Mouse (Mus musculus): ENCODE measurements around the gene Crat. TPM values are rescaled to one million over a fixed set of nuclear protein-coding genes. Genes with fewer than 3 reads are reported as not detected.

Crat gene
- polyA plus RNA-seq, 1 experiment: 55.0 TPM

DNA sequence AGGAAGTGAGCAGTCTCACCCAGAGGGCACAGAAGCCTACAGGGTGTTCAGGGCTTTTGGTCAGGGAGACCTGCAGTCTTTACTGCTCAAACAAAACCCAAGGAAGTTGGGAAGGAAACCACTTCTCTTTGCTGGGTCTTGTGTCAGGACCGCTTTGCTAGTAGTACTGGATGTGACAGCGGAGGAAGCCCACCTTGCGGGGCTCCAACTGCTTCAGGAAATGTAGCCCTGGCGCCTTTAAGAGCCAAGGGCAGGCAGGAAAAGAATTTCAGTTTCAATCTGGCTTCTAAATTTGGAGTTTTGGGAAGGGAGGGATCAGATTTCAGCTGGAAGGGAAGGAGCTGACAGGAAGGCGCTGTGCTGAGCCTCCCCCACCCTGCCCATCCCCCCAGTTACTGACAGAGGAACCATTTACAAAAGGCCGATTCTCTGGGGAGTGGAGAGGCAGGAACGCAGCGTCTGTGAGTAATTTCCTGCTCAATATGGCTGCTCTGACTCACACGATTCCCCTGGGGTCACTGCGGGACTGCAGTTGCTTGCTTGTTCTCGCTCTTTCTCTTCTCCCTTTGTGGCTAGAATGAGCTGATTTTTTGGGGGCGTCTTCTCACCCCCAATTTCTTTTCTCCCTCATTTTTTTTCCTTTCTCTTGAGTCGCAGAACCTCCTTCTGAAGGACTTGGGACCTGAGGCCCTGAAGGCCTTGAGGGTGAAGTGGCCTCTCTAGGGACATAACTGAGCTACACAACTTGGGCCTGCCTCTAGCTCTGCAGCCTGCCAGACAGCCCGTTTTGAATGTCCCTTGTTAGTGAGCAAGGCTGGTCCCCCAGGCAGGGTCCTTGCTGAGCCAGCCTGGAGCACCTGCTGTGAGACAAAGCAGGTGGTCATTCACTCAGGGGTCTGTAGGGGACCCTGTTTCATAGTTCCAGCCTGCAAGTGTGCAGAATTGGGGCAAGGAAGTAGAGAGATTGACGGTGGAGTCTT lies 26.2 kb upstream of the Crat start:
- H3K9me3 ChIP-seq: no peaks in the 10 kb centered on the region
- no peaks in the 10 kb centered on the region for H3K27me3 ChIP-seq (replicated peaks)
- H3K36me3 ChIP-seq (replicated peaks; ENCODE audit: low read length): peaks cover 90% of the 10 kb centered on the region
- H3K4me1 ChIP-seq: peaks cover 54% of the 10 kb centered on the region
- TF ChIP-seq FLI1 (IDR thresholded peaks at IDR 0.05; ENCODE audit: low read length) (no peak), GATA1 (IDR thresholded peaks at IDR 0.05; ENCODE audit: borderline replicate concordance, low read length) (no peak)
- H3K4me3 ChIP-seq (replicated peaks): peak overlapping the region; percentile 83

DNA sequence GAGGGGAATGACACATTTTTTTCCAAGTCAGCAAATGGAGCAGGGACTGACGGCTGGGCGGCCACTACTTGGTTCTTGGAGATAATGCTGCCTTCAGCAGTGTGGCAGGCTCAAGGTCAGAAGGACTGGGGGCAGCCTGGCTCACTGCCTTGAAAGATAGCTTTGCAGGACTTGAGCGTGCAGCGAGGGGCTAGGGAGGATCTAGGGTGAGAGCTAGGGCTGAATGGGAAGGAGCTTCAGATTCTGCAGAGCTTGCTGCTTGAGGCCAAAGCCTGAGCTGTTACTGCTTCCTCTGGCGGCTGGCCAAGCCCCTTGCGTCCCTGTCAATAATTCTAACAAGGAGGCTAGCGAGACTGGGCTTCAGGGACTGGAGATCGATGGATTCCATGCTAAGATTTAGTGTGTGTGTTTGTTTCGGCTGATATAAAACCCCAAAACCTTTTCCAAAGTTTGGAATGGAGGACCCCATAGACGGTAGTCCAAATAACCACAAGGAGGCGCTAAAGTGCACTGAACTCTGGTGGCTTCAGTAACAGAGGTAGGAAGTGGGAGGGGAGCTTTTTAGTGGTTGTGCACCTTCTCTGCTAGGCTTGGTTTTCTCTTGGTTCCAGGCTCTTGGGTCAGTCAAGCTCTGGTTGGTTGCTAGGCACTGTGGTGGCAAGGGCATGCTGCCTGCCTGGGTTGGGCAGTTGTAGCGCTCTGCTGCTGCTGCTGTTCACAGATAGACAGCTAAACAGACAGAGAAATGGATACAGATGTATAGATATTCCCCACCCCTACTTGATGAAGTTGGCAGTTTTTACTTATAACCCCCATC lies 25.3 kb upstream of the Crat start:
- H3K4me1 ChIP-seq: peaks cover 60% of the 10 kb centered on the region
- TF ChIP-seq FLI1 (IDR thresholded peaks at IDR 0.05; ENCODE audit: low read length) (no peak), GATA1 (IDR thresholded peaks at IDR 0.05; ENCODE audit: borderline replicate concordance, low read length) (no peak)
- H3K9me3 ChIP-seq: no peaks in the 10 kb centered on the region
- peak overlapping the region; percentile 83 for H3K4me3 ChIP-seq (replicated peaks)
- peaks cover 89% of the 10 kb centered on the region for H3K36me3 ChIP-seq (replicated peaks; ENCODE audit: low read length)
- no peaks in the 10 kb centered on the region for H3K27me3 ChIP-seq (replicated peaks)

- no peak for TF ChIP-seq FLI1 (IDR thresholded peaks at IDR 0.05; ENCODE audit: low read length)
- no peak for TF ChIP-seq GATA1 (IDR thresholded peaks at IDR 0.05; ENCODE audit: borderline replicate concordance, low read length)
- Histone ChIP-seq H3K4me3 (replicated peaks) (no peak overlapping the region), H3K9me3 (no peaks in the 10 kb centered on the region), H3K27me3 (replicated peaks) (no peaks in the 10 kb centered on the region), H3K36me3 (replicated peaks; ENCODE audit: low read length) (peaks cover 89% of the 10 kb centered on the region), H3K4me1 (peaks cover 62% of the 10 kb centered on the region)
Observed at GRCm38 (mm10) chr2:30440211-30440700, 24.6 kb upstream of the Crat start.

- Histone ChIP-seq H3K9me3 (no peaks in the 10 kb centered on the region), H3K27me3 (replicated peaks) (no peaks in the 10 kb centered on the region), H3K4me1 (peaks cover 62% of the 10 kb centered on the region), H3K36me3 (replicated peaks; ENCODE audit: low read length) (peaks cover 89% of the 10 kb centered on the region), H3K4me3 (replicated peaks) (no peak overlapping the region)
- TF ChIP-seq FLI1 (IDR thresholded peaks at IDR 0.05; ENCODE audit: low read length): no peak
- no peak for TF ChIP-seq GATA1 (IDR thresholded peaks at IDR 0.05; ENCODE audit: borderline replicate concordance, low read length)
Observed at GRCm38 (mm10) chr2:30439631-30440030, 24.0 kb upstream of the Crat start.

GRCm38 (mm10) chr2:30437791-30438190 lies 22.2 kb upstream of the Crat start:
- H3K9me3 ChIP-seq: no peaks in the 10 kb centered on the region
- H3K4me1 ChIP-seq: peaks cover 57% of the 10 kb centered on the region
- peaks cover 89% of the 10 kb centered on the region for H3K36me3 ChIP-seq (replicated peaks; ENCODE audit: low read length)
- H3K4me3 ChIP-seq (replicated peaks): no peak overlapping the region
- TF ChIP-seq GATA1 (IDR thresholded peaks at IDR 0.05; ENCODE audit: borderline replicate concordance, low read length) (no peak), FLI1 (IDR thresholded peaks at IDR 0.05; ENCODE audit: low read length) (no peak)
- H3K27me3 ChIP-seq (replicated peaks): no peaks in the 10 kb centered on the region

GRCm38 (mm10) chr2:30436809-30437208 lies 21.2 kb upstream of the Crat start:
- peaks cover 89% of the 10 kb centered on the region for H3K36me3 ChIP-seq (replicated peaks; ENCODE audit: low read length)
- no peak overlapping the region for H3K4me3 ChIP-seq (replicated peaks)
- H3K9me3 ChIP-seq: no peaks in the 10 kb centered on the region
- peaks cover 48% of the 10 kb centered on the region for H3K4me1 ChIP-seq
- TF ChIP-seq GATA1 (IDR thresholded peaks at IDR 0.05; ENCODE audit: borderline replicate concordance, low read length): no peak
- no peak for TF ChIP-seq FLI1 (IDR thresholded peaks at IDR 0.05; ENCODE audit: low read length)
- H3K27me3 ChIP-seq (replicated peaks): no peaks in the 10 kb centered on the region

DNA sequence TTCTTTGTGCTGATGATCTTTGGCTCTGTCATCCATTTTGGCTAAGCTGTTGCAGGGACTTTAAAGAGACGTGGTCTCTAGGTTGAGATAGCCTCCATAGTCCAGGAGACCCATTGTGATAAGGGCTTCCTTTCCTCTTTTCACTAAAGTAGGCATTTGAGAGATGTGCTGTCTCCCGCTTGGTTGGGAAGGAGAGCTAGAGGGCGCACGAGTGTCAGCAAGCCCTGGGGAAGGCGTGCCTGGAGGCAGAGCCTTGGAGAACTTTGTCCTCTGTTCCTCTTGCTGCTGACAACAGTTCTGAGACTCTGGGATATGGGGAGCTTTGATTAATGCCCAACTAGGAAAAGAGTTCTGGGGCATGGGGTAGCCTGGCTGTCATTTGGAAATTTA lies 20.5 kb upstream of the Crat start:
- Histone ChIP-seq H3K27me3 (replicated peaks) (no peaks in the 10 kb centered on the region), H3K36me3 (replicated peaks; ENCODE audit: low read length) (peaks cover 94% of the 10 kb centered on the region), H3K4me3 (replicated peaks) (no peak overlapping the region), H3K4me1 (peaks cover 45% of the 10 kb centered on the region), H3K9me3 (no peaks in the 10 kb centered on the region)
- TF ChIP-seq GATA1 (IDR thresholded peaks at IDR 0.05; ENCODE audit: borderline replicate concordance, low read length) (no peak), FLI1 (IDR thresholded peaks at IDR 0.05; ENCODE audit: low read length) (no peak)

DNA sequence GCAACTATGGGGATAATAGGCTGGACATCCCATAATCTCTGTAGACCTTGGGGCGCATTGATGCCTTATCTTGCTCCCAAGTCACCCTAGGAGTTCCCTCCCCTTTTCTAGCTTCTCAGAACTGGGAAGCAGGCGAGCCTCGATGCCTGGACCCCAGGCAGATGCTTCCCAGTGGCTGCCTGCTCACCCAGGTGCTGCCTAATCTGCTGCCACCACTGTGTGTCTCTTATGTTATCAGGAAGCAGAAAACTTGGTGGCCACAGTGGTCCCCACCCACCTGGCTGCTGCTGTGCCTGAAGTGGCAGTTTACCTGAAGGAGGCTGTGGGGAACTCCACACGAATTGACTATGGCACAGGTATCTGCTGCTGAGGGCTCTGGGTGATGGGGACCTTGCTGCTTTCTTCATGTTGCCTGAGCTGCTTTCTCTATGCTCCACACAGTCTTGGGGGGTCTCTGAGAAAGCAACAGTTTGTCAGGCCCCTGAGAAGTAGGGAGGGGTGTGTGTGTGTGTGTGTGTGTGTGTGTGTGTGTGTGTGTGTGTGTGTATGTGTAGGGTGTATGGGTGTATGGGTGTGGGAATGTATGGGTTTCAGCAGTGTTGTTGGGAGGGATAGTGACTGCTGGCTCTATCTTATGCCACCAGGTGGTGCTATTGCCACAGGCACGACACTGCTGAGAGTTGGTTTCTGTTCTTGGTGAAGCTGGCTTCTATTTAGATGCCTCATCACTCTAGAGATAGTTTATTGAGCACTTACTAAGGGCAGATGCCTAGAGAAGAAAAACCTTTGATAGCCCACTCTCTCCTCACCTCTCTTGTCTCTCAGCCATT lies 19.9 kb upstream of the Crat start:
- H3K36me3 ChIP-seq (replicated peaks; ENCODE audit: low read length): peaks cover 98% of the 10 kb centered on the region
- no peaks in the 10 kb centered on the region for H3K9me3 ChIP-seq
- no peak overlapping the region for H3K4me3 ChIP-seq (replicated peaks)
- no peaks in the 10 kb centered on the region for H3K27me3 ChIP-seq (replicated peaks)
- no peak for TF ChIP-seq GATA1 (IDR thresholded peaks at IDR 0.05; ENCODE audit: borderline replicate concordance, low read length)
- TF ChIP-seq FLI1 (IDR thresholded peaks at IDR 0.05; ENCODE audit: low read length): no peak
- H3K4me1 ChIP-seq: peaks cover 45% of the 10 kb centered on the region

- no peak overlapping the region for H3K4me3 ChIP-seq (replicated peaks)
Observed at GRCm38 (mm10) chr2:30429156-30429555, 13.5 kb upstream of the Crat start.

More at GRCm38 (mm10) chr2:30429156-30429555, 13.5 kb upstream of the Crat start:
- H3K4me1 ChIP-seq: peaks cover 34% of the 10 kb centered on the region
- peaks cover 85% of the 10 kb centered on the region for H3K36me3 ChIP-seq (replicated peaks; ENCODE audit: low read length)
- TF ChIP-seq GATA1 (IDR thresholded peaks at IDR 0.05; ENCODE audit: borderline replicate concordance, low read length) (no peak), FLI1 (IDR thresholded peaks at IDR 0.05; ENCODE audit: low read length) (no peak)
- no peaks in the 10 kb centered on the region for H3K27me3 ChIP-seq (replicated peaks)
- H3K9me3 ChIP-seq: no peaks in the 10 kb centered on the region
